Mouse (Mus musculus): ENCODE data around the gene Actn3. TPM values are rescaled to one million over a fixed set of nuclear protein-coding genes. Genes with fewer than 3 reads are reported as not detected.

The Actn3 gene
- 2.1 and 9.1 TPM in 2 replicates for polyA plus RNA-seq (2015; fragmentation: Nextera tagmentation; extraction: Ambion mirVana)

DNA sequence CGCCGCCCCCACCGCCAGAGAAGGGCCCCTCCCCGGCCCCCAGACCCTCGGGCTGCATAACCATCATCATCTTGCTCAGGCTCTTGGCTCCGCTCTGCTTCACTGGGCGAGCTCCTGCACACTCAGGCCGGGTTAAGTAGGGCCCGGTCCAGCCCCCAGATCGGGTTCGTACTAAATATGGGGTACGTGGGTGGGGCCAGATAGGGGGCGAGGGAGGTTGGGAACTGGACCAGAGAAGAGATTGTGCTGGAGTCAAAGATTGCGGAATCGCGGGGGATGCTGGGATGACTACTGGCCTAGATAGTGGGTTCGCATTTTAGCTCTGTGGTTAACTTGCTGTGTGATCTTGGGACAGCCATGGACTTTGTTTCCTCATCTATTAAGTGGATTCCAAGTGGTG, at the start of gene Actn3:
Gene Actn3 (minus strand): TSS at position 125 of the 400 bp plus-strand sequence.
- 0 out of 2 replicates have a peak, but pooled peaks have one; percentile 13 for ATAC-seq (replicated peaks; ENCODE audit: insufficient number of reproducible peaks, insufficient read depth, low FRiP score, low read depth)
- peak within 1 kb of the TSS; percentile 86 for H3K4me3 ChIP-seq
- H3K36me3 ChIP-seq: no peaks in the 10 kb centered on the region
- H3K27ac ChIP-seq: peak within 1 kb of the TSS; percentile 68
- H3K4me1 ChIP-seq (replicated peaks): peaks cover 13% of the 10 kb centered on the region
- H3K27me3 ChIP-seq: no peaks in the 10 kb centered on the region
- 2% methylated on average over 17 of the region's 17 CpGs for WGBS
- peak within 1 kb of the TSS; percentile 96 for H3K4me2 ChIP-seq
- no peaks in the 10 kb centered on the region for H3K9me3 ChIP-seq (replicated peaks)
- H3K9ac ChIP-seq: peak within 1 kb of the TSS; percentile 92

- no peak for ATAC-seq (replicated peaks; ENCODE audit: insufficient number of reproducible peaks, insufficient read depth, low FRiP score, low read depth)
- H3K9me3 ChIP-seq (replicated peaks): no peaks in the 10 kb centered on the region
- peaks cover 40% of the 10 kb centered on the region for H3K36me3 ChIP-seq
- no peak overlapping the region for H3K4me2 ChIP-seq
- whole genome bisulfite sequencing: 92% methylated on average over 11 of the region's 11 CpGs
- H3K27ac ChIP-seq: no peak overlapping the region
- H3K27me3 ChIP-seq: no peaks in the 10 kb centered on the region
- H3K4me1 ChIP-seq (replicated peaks): peaks cover 17% of the 10 kb centered on the region
- H3K4me3 ChIP-seq: no peak overlapping the region
- H3K9ac ChIP-seq: no peak overlapping the region
These were observed 47.6 kb upstream of the Actn3 start for GRCm38 (mm10) chr19:4925121-4925860.

GRCm38 (mm10) chr19:4919652-4920051, 41.9 kb upstream of the Actn3 start:
- ATAC-seq (replicated peaks; ENCODE audit: insufficient number of reproducible peaks, insufficient read depth, low FRiP score, low read depth): no peak
- no peaks in the 10 kb centered on the region for H3K9me3 ChIP-seq (replicated peaks)
- H3K9ac ChIP-seq: no peak overlapping the region
- H3K36me3 ChIP-seq: peaks cover 92% of the 10 kb centered on the region
- no peaks in the 10 kb centered on the region for H3K27me3 ChIP-seq
- no peak overlapping the region for H3K4me2 ChIP-seq
- 83% methylated on average over 6 of the region's 6 CpGs for WGBS
- H3K27ac ChIP-seq: no peak overlapping the region
- H3K4me3 ChIP-seq: no peak overlapping the region
- no peaks in the 10 kb centered on the region for H3K4me1 ChIP-seq (replicated peaks)

GRCm38 (mm10) chr19:4916827-4917226, 39.1 kb upstream of the Actn3 start:
- no peak for ATAC-seq (replicated peaks; ENCODE audit: insufficient number of reproducible peaks, insufficient read depth, low FRiP score, low read depth)
- Histone ChIP-seq H3K4me1 (replicated peaks) (no peaks in the 10 kb centered on the region), H3K4me2 (no peak overlapping the region), H3K36me3 (peaks cover 92% of the 10 kb centered on the region), H3K4me3 (no peak overlapping the region), H3K27ac (no peak overlapping the region), H3K9ac (no peak overlapping the region), H3K27me3 (no peaks in the 10 kb centered on the region), H3K9me3 (replicated peaks) (no peaks in the 10 kb centered on the region)
- 88% methylated on average over 10 of the region's 10 CpGs for WGBS

GRCm38 (mm10) chr19:4915924-4916603, 38.4 kb upstream of the Actn3 start:
- ATAC-seq (replicated peaks; ENCODE audit: insufficient number of reproducible peaks, insufficient read depth, low FRiP score, low read depth): no peak

GRCm38 (mm10) chr19:4909376-4909775, 31.7 kb upstream of the Actn3 start:
- WGBS: 84% methylated on average over 7 of the region's 7 CpGs
- no peak overlapping the region for H3K27ac ChIP-seq
- H3K4me2 ChIP-seq: no peak overlapping the region
- peaks cover 4% of the 10 kb centered on the region for H3K4me1 ChIP-seq (replicated peaks)
- no peaks in the 10 kb centered on the region for H3K27me3 ChIP-seq
- H3K36me3 ChIP-seq: peaks cover 59% of the 10 kb centered on the region
- no peaks in the 10 kb centered on the region for H3K9me3 ChIP-seq (replicated peaks)
- H3K4me3 ChIP-seq: no peak overlapping the region
- no peak overlapping the region for H3K9ac ChIP-seq
- ATAC-seq (replicated peaks; ENCODE audit: insufficient number of reproducible peaks, insufficient read depth, low FRiP score, low read depth): no peak

More at GRCm38 (mm10) chr19:4915924-4916603, 38.4 kb upstream of the Actn3 start:
- Histone ChIP-seq H3K9me3 (replicated peaks) (no peaks in the 10 kb centered on the region), H3K4me3 (no peak overlapping the region), H3K27me3 (no peaks in the 10 kb centered on the region), H3K4me1 (replicated peaks) (no peaks in the 10 kb centered on the region), H3K9ac (no peak overlapping the region), H3K4me2 (no peak overlapping the region), H3K27ac (no peak overlapping the region), H3K36me3 (peaks cover 89% of the 10 kb centered on the region)
- 90% methylated on average over 15 of the region's 15 CpGs for WGBS

DNA sequence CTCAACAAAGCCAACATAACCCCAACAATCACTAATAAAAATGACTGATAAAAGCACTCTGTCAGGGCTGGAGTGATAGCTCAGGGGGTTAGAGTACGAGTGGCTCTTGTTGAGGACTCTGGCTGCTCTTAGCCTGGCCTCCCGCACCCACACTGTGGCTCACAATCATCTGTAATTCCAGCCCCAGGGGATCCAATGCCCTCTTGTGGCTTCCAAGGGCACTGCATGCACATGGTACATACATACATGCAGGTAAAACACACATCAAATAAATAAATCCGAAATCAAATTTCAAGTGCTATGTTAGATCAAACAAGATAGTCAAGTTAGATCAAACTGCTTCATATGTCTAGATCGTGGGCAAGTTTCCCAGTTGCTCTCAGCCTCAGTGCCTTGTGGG, 30.4 kb upstream of the Actn3 start:
- WGBS: 77% methylated on average over 4 of the region's 4 CpGs
- Histone ChIP-seq H3K27ac (no peak overlapping the region), H3K4me2 (no peak overlapping the region), H3K27me3 (no peaks in the 10 kb centered on the region), H3K9ac (no peak overlapping the region), H3K9me3 (replicated peaks) (no peaks in the 10 kb centered on the region), H3K4me1 (replicated peaks) (peaks cover 4% of the 10 kb centered on the region), H3K36me3 (peaks cover 47% of the 10 kb centered on the region), H3K4me3 (no peak overlapping the region)
- no peak for ATAC-seq (replicated peaks; ENCODE audit: insufficient number of reproducible peaks, insufficient read depth, low FRiP score, low read depth)

DNA sequence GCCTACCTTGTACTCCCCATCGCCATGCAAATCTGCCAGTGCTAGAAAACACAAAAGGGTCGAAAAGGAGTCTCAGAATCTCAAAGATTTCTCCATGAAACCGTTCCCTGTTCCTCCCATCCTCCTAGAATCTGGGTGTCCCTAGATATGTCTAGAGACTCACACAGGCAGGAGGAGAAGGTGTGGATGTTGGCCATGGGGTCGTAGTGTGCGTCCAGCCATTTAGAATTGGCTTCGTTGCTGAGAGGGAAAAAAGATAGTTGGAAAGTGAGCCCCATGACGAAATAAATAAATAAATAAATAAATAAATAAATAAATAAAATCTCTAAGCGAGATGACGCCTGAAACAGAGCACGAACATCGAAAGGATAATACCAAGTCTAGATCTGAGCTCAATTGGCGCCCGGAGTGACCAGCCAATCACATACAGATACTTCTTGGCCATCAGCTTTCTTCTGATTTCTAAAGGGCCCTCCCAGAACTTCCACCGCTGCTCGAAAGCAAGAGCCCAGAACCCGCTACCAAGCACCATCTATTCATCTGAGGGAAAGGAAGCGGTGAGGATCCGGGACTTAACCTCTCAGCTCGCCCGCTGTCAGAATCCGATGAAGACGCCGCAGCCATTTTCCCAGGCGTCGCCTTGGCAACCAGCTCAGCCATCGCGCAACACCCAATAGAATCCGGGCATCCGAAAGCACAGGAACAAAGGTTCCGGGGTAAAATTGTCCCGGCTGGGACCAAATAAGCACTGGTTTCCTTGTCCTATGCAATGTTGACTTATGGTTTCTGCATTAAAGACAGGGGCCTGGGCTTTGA, 28.5 kb upstream of the Actn3 start, which contains the start of gene Bbs1:
Gene Bbs1 (minus strand): TSS at position 650 of the 816 bp plus-strand sequence.
- Histone ChIP-seq H3K4me3 (peak within 1 kb of the TSS; percentile 64), H3K27ac (no peak within 1 kb of the TSS), H3K4me2 (peak within 1 kb of the TSS; percentile 73), H3K36me3 (peaks cover 35% of the 10 kb centered on the region), H3K9me3 (replicated peaks) (no peaks in the 10 kb centered on the region), H3K27me3 (no peaks in the 10 kb centered on the region), H3K4me1 (replicated peaks) (peaks cover 4% of the 10 kb centered on the region), H3K9ac (peak within 1 kb of the TSS; percentile 51)
- peak; percentile 57; the same call in 1 of the 2 replicates for ATAC-seq (replicated peaks; ENCODE audit: insufficient number of reproducible peaks, insufficient read depth, low FRiP score, low read depth)
- 9% methylated on average over 31 of the region's 31 CpGs for WGBS

DNA sequence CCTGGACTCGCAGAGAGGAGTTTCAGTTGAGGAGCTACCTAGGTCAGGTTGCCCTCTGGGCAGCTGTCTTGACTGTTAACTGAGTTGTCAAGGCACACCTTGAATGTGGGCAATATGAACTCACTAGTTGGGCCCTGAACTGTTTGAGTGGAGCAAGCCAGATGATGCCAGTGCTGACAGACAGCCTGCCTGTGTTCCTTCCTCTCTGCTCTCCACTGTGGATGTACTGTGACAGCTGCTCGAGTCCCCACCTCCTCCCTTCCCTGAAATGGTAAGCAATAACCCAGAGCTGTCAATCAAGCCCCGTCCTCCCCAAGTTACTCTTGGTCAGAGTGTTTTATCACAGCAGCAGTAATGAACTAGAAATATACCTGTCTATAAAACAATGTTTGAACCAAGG, 22.2 kb upstream of the Actn3 start:
- Histone ChIP-seq H3K4me1 (replicated peaks) (no peaks in the 10 kb centered on the region), H3K9ac (no peak overlapping the region), H3K4me3 (no peak overlapping the region), H3K27me3 (no peaks in the 10 kb centered on the region), H3K4me2 (no peak overlapping the region), H3K27ac (no peak overlapping the region), H3K36me3 (peaks cover 5% of the 10 kb centered on the region; the same call in 1 of the 2 replicates), H3K9me3 (replicated peaks) (no peaks in the 10 kb centered on the region)
- WGBS: 62% methylated on average over 3 of the region's 3 CpGs
- ATAC-seq (replicated peaks; ENCODE audit: insufficient number of reproducible peaks, insufficient read depth, low FRiP score, low read depth): no peak

- Histone ChIP-seq H3K9me3 (replicated peaks) (no peaks in the 10 kb centered on the region), H3K4me1 (replicated peaks) (no peaks in the 10 kb centered on the region), H3K27ac (no peak overlapping the region), H3K4me2 (no peak overlapping the region), H3K4me3 (no peak overlapping the region), H3K27me3 (no peaks in the 10 kb centered on the region), H3K36me3 (peaks cover 5% of the 10 kb centered on the region; the same call in 1 of the 2 replicates), H3K9ac (no peak overlapping the region)
- no peak for ATAC-seq (replicated peaks; ENCODE audit: insufficient number of reproducible peaks, insufficient read depth, low FRiP score, low read depth)
- WGBS: 64% methylated on average over 9 of the region's 9 CpGs
These were observed 21.3 kb upstream of the Actn3 start for GRCm38 (mm10) chr19:4898972-4899371.

Measured in heart, embryonic 15.5 days (tissue).